Mouse (Mus musculus) G1E (cell line): ENCODE data around the gene Lenep.

Experiments used
- CTCF ChIP-seq: IDR thresholded peaks from 2 replicates; pipeline ENCODE4 v1.5.1; 2012; ENCODE audit warnings: low read depth, low read length, inconsistent platforms, mixed read lengths
- GATA1 ChIP-seq: IDR thresholded peaks from 2 replicates; pipeline ENCODE4 v1.6.1; 2012; ENCODE audit warnings: borderline replicate concordance, low read length, inconsistent platforms, mixed read lengths
- GATA2 ChIP-seq: IDR thresholded peaks from 2 replicates; pipeline ENCODE4 v1.6.1; 2012; ENCODE audit warnings: low read depth, low read length, inconsistent platforms, borderline replicate concordance
- TAL1 ChIP-seq: conservative IDR thresholded peaks from 2 replicates; pipeline ENCODE4 v1.6.1; 2012; ENCODE audit warnings: low read depth, low read length, inconsistent platforms, mixed read lengths

GRCm38 (mm10) chr3:89359630-89360029 lies 43.0 kb downstream of the Lenep start:
- TF ChIP-seq CTCF: no peak
- TF ChIP-seq GATA2: no peak
- no peak for TF ChIP-seq GATA1
- no peak for TF ChIP-seq TAL1
